Mouse (Mus musculus) MEL (cell line): ENCODE data around the gene Tcf7l2.
A peak's percentile ranks its signal among the peaks of the same experiment; 100 is the strongest.

Experiments
- CTCF ChIP-seq, 3 experiments: IDR thresholded peaks in 2 of 3; conservative IDR thresholded peaks in 1 of 3; 2 replicates each; pipeline ENCODE4 v1.5.1; 2011 to 2012; ENCODE audit warnings: low read length in 3 of 3, low read depth in 2 of 3, mild to moderate bottlenecking in 2 of 3, improper control_type of control experiment in 1 of 3, inconsistent platforms in 1 of 3, mixed read lengths in 1 of 3, moderate library complexity in 1 of 3; ENCODE audit not compliant: control insufficient read depth in 1 of 3, insufficient read depth in 1 of 3, poor library complexity in 1 of 3, severe bottlenecking in 1 of 3
- EP300 ChIP-seq, 2 experiments: IDR thresholded peaks; 2 replicates each; pipeline ENCODE4 v1.6.1; 2011; ENCODE audit warnings: improper control_type of control experiment in 2 of 2, low read length in 2 of 2, low read depth in 1 of 2, mild to moderate bottlenecking in 1 of 2
- POLR2A ChIP-seq, 2 experiments: IDR thresholded peaks; 2 replicates each; pipeline ENCODE4 v1.6.1; 2011 to 2012; ENCODE audit warnings: low read length in 2 of 2, mild to moderate bottlenecking in 2 of 2, control low read depth in 1 of 2, improper control_type of control experiment in 1 of 2, low read depth in 1 of 2, moderate library complexity in 1 of 2; ENCODE audit not compliant: control insufficient read depth in 1 of 2, insufficient read depth in 1 of 2, poor library complexity in 1 of 2
- UBTF ChIP-seq: IDR thresholded peaks from 2 replicates; pipeline ENCODE4 v1.6.1; 2012; ENCODE audit warnings: low read depth, mild to moderate bottlenecking, inconsistent platforms, low read length, improper control_type of control experiment, moderate library complexity, borderline replicate concordance; ENCODE audit not compliant: insufficient read depth

DNA sequence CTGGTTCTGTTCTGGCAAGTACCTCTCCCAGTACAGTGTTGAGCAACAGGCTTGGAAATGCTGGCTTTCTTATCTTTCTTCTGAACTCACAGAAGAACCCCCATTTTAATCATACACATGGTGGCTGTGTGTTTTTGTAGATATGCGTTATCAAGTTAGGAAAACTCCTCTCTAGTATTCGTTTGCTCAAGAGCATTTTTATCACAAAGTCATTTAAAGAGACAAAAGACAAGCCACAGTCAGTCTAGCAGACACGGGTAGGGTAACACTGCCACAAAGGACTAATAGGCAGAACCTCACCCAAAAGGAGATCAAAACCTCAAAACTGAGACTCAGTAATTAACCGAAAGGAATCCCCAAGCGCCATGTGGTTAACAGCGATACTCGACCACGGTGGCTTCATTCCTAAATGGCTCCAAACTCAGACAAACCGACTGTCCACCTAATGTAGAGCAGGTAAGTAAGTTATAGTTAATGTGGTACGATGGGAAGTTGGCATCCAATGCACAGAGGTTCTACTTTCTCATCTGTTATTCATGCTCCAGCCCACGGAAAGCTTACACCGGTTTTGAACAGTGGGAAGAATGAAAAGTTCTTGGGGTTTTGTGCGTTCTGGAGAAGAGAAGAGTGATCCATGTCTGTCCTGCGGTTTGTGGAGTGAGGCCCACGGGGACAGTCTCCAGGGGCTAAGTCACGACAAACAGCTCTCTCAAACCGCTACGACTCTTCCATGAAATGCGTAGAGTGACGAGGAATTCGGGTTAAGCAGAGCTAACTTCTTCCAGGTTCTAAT, 196.8 kb downstream of the Tcf7l2 start:
- TF ChIP-seq EP300 (IDR thresholded peaks at IDR 0.05; ENCODE audit: low read depth in 1 of 2, low read length in 2 of 2) (peak; percentile 100), POLR2A (IDR thresholded peaks at IDR 0.05; ENCODE audit: control insufficient read depth in 1 of 2, insufficient read depth in 1 of 2, low read depth in 1 of 2, low read length in 2 of 2, poor library complexity in 1 of 2) (peak in 1 of 2 experiments; percentile 56; a peak in 2 of 4 replicates), UBTF (no peak), CTCF (IDR thresholded peaks at IDR 0.05 in 2 of 3, conservative IDR thresholded peaks at IDR 0.05 in 1 of 3; ENCODE audit: control insufficient read depth in 1 of 3, insufficient read depth in 1 of 3, low read depth in 2 of 3, low read length in 3 of 3, poor library complexity in 1 of 3, severe bottlenecking in 1 of 3) (no peak)
